Mouse (Mus musculus) cerebellum, adult 18-20 months (tissue): Measurements from ENCODE around the gene P4hb.
"Not testable (repeated sequence)": the region's sequence is repeated elsewhere in the genome, so short reads cannot be mapped to it uniquely, and the experiment has no call there.

Source experiments
- DNase-seq, 2 experiments: peaks; one replicate each; pipeline ENCODE4 v3.0.0; 2021

Gene P4hb

DNA sequence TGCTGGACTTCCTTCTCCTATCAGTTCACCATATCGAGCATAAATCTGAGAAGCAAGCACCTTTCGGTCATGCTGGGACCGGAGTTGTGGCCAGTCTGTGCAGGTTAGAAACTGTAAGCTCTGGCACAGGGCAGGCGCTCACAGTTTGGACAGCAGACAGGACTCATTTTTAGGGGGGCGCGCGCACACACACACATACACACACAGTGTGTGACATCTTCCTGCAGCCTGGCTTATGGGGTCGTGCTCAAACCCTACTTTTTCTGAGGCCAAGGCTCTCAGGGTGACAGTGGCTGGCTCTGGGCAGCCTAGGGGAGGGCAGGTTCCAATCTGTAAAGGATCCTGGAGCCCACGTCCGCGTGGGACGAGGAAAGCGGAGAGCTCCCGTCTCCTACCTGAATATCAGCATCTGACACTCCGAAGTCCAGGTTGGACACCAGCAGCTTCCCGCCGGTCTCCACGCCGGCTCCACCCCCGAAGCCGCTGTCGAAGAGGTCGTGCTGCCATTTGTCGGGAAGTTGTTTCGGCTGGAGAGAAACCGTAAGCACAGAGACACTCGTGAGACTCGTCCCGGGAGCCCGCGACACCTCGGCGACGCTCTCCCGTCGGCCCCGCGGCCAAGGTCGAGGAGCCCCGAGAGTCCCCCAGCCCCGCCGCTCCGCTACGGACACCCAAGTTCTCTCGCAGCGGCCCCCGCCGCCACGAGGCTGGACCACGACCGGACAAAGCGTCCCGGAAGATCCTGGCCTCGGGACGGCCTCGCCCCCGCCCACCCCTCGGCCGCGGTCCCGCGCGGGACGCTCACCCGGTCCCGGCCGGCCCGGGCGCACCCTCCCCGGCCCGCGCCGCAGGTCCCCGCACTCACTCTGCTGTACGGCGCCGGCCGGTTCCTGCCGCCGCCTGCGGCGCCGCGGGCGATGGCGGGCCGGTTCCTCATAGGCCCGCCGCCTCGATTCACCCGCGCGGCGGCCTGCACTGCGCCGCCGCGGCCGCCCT is 24.5 kb upstream of the P4hb start:
- DNase-seq = no peak

DNA sequence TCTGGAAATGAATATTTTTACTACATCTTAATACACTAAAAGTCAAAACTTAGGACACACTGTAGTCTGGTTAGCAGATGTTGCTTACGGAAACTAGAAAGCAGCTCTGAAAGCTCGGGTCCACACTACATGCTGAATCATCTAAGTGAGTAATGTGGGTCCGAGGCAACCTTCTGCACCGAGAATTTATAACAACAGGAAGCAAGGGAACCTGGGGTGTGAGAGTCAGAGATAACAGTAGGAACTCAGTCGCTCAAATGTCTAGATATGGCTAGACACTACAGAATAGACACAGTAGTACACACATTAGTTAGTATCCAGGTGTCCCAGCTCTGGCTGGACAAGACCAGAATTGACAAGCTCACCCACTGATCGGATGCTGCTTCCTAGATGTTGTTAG is 15.5 kb upstream of the P4hb start:
- no peak for DNase-seq

DNA sequence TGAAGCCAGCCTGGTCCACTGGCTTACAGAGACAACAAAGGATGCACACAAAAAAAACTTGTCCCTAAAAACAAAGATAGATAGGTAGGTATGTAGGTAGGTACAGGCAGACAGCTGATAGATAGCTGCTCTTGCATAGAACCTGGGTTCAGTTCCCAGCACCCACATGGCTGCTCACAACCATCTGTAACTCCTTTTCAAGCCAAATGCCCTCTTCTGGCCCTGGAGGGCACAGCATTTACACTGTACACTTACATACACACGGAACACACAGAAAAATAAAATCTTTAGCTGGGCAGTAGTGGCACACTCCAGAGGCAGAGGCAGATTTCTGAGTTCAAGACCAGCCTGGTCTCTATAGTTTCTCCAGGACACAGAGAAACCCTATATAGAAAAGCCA is 10.9 kb upstream of the P4hb start:
- no peak for DNase-seq

DNA sequence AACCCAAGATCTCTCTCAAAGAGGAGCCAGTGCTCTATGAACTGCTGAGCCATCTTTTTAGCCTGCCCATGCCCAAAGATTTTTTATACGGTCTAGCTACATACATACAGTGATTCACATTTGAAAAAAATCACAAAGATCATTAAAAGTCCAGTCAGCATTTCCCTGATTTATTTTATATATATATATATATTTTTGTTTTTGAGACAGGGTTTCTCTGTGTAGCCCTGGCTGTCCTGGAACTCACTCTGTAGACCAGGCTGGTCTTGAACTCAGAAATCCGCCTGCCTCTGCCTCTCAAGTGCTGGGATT is 9.9 kb upstream of the P4hb start:
- not testable (repeated sequence) for DNase-seq

DNA sequence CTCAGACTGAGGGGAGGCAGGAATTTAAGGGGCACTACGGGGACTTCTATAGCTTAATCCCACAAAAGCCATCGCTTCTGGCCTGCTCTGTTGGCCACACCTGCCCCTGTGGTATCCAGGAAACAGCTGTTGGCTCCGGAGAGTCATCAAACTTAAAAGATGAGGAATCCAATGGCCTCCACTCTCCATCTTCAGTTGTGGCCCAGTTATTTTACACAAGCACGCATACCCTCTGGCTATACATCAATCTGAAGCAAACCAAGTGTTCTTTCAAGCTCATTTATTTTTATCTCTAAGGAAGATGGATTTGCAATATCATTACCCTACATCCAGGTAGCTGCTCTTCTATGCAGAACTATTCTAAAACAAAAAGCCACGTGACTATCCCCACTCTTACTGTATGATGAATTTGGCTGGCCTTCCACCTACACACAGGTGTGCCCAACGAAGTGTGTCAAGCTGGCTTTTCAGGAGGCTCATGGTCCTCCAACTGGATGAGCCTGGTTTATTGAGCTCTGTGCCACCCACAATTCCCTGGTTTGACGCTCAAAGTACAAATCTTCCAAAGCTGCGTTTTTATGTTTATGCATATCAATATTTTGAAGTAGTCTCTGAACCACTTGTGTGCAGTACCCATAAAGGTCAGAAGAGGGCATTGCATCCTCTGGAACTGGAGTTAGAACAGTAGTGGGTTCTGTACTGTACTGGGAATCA is 9.4 kb upstream of the P4hb start:
- DNase-seq = peak; percentile 41 to 44

DNA sequence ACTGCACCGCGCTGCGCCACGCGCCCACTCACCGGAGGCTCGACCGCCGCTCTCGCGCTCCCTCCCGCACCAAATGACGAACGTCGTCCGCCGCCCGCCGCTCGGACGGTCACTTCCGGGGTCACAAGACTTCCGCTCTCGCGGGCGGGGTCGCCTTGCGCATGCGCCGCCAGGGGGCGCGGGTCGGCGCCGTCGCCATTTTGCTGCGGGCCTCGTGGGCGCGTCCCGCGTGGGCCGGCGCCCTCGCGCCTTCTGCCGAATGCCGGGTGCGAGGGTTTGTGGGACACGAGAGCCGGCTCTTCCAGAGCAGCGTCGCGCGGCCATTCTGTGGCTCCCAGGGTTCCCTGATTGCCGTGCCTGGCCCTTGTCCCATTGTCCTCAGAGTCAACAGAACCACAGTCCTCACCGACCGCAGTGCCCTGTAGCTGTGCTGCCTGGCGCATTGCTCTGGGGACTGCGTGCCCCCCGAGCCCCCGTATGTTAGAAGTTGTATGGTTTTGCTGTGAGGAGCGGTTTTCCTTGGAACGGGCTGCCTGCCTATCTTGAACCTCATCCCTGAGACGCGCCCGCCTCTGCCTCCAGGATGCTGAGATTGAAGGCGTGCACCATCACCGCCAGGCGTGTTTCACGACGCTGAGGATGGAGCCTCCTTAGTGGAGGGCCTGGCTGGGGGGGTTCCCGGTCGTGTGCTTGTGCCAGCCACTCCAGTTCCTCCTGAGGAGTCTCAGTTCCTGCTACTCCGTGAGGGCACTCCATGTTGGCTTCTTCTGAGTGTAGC is 8.6 kb upstream of the P4hb start, which contains the start of gene Arhgdia:
Gene Arhgdia (minus strand): TSS at position 135 of the 778 bp plus-strand sequence.
- DNase-seq = peak; percentile 83 to 92

DNA sequence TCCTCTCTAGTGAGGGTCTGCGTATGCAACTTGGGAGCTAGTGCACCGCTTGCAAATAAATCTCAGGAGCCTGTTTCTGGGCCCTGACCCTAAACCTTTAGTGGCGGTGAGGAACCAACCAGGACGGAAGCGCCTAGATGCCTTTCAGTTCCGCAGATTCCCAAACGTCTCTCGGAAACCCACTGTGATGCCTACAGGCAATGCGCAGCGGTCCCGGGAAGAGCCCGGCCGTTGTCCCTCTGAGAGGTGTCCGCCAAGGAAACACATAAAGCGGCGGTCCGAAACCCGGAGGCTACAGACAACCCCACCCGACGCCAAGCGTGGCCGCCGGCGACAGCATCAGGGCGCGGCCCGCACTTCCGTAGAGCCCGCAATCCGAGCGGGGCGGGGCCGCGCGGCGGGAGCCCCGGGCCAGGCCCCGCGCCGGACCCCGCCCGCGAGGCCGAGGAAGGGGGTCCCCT is 7.8 kb upstream of the P4hb start:
- peak; percentile 36 to 61 for DNase-seq

DNA sequence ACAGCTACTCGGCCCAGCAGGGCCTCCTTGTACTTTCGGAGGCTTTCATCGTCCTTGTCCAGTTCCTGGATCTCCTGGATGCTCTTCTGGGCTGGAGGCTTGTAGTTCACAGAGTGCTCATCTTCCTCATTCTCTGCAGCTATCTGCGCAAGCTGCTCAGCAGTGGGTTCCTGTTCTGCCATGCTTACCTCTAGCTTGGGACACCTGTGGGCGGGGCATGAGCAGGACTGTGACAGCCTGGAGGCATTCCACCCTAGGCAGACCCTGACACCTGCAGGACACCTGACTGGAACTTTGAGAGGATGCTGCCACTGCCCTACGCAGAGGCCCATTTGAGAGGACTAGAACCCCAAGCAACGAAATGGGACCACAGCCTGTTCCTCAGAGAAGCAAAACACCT is 7.1 kb upstream of the P4hb start:
- DNase-seq = peak in 1 of 2 experiments; percentile 24

DNA sequence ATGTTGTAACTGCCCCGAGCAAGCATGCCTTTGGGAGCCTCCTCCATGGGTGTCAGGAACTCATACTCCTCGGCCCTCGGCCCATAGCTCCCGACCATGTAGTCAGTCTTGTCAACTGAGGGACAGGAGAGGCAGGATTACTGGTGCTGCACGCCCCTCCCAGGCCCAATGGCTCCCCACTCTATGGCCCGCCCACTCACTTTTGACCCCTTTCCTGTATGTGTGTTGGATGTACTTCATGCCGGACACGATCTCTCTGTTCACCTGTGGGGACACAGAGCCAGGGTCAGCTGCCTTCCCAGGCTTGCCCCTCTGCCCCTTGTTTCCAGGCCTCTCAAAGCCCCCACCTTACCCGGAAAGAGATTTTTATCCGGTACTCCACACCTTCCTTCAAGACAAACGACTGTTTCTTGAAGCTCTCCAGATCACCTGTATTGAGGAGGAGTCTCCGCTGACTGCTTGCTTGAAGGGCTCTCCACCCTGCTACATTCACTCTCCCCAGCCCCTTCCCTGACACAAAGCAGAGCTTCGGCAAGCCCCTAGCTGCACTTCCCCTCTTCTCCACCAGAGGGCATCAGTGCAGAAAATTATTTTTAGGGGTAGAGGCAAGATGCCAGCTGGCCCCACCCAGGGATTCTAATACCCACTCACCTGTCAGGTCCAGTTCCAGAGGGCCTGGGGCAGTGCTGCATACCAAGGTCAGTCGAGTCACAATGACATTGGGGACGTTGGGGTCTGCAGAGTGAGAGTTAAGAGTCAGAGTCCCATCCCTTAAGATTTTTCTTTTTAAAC is 6.5 kb upstream of the P4hb start:
- peak; percentile 70 to 79 for DNase-seq

DNA sequence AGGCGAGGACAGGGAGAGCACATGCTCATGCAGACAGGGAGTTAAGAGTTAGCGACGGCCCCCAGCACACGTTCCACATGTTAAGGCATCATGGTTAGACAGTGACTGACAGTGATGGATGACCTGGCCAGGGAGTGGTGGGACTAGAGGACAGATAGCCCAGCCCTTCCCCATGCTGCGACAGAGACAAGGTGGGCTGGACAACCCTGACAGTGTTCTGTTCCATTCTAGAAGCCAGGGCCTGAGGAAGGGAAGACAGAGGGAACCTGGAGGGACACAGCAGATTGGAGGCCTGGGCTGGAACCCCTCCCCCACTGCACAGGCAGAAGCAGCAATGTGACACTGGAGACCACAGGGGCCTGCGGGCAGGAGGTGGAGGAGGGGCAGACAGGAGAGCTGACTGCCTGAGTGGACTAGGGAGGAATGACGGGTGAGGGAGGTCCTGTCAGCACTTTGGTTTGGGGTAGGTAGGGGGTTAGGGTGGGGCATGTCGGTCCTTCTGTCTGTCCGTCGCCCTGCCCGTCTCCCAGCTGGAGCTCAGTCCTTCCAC is 5.7 kb upstream of the P4hb start:
- peak; percentile 19 to 33 for DNase-seq

DNA sequence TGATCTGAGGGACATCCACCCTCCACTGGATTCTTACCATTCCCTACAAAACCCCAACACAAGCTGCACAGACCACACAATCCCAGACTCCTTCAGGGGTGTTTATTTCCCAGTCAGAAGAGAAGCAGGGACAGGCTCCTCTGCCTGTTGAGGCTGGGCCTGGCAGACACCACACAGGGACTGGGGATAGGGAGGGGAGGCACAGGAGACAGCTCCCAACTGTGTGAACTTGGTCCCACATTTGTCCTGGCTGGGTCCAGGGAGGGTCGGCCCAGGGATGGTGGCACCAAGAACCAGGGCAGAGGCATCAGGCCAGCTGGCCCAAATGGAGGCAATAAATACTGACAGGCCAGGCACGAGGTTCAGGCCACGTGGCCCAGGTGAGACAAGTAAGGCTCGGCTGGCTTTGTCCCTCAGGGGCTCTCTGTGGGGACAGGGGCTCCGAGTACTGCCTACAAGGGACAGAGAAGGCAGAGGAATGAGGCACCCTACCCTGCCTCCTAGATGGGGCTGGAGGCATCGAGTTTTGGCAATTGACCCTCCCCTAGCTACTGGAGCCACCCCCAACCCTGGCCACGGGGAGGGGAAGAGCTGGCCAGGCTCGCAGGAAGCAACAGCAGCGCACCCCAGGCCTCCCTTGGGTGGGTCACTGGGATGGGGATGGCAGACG is 5.1 kb upstream of the P4hb start:
- DNase-seq = no peak

DNA sequence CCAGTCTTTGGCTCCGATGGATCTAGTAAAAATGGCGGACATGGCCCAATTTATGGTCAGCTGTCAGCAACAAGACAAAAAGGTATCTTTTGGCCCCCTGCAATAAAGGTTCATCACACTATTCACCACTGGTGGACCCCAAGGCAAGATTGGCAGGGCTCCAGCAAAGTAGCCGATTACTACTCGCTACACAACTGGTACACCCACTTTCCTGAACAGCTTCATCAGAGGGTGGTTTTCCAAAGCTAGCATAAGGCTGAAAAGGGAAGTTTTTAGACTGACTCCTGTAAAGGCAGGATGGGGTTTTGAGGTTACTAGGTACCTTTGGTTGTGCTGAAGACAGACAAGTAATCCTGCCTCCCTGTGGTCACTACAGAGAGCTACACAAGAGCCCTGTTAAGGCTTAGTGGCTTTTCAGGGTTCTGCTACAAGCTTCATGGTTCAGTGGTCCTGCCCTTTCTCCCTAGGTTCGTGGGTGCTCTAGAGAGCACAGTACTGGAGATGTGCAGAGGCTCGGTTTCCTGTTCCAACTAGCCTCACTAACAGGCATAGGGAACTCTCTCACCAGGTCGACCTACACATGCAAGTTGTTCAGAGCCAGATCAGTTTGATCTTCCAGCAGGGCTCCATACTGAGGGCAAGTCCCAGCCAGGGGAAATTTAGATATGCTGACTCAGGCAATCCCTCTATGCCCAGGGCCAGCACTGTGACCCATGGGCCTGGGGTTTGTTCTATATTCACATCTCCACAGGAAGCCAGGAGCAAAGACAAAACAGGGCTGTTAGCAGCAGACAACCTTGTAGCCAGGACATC is 4.4 kb upstream of the P4hb start:
- peak in 1 of 2 experiments; percentile 39 for DNase-seq

DNA sequence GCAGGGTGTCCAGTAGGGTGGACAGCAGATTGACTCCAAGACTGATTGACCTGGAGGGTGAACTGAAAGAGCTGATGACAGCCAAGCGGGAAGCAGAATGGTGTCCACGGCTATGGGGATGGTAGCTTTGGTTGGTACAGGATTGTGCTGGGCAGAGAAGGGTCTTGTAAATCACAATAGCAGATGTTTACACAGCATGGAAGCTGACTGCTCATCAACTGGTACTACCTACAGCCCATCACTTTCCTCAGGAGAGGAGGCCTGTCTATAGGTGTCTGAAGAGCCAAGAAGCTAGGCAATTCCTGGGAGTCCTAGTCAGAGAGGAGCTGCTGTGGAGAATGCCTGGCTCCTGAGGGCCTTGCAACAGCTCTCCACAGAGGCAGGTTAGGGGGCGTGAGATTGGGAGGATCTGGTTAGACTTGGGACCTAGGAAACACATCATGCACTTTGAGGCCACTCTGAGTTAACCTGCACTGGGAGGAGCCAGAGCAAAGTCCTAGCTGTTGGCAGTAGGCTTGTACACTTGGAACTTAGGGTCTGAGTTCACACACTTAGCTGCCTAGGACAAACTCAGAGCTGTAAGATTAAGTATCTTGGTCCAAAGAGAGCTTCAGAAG is 3.4 kb upstream of the P4hb start:
- no peak for DNase-seq

DNA sequence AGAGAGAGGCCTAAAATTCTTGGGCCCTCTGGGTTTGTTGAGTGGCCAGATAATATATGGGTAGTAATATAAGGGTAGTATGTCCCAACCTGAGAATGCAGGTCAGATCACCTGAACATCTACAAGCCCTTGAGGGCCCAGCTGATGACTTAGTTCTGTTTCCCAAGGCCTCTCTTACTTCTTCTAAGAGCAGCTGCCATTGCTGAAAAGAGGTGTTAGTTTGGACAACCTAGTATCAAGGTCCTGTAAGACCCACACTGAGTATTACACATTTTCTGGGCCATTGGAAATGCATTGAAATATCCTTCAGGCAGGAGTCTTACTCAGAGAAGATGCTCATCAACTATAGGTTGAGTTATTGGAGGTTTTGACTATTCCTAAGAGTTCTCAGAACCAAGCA is 2.9 kb upstream of the P4hb start:
- DNase-seq = no peak

DNA sequence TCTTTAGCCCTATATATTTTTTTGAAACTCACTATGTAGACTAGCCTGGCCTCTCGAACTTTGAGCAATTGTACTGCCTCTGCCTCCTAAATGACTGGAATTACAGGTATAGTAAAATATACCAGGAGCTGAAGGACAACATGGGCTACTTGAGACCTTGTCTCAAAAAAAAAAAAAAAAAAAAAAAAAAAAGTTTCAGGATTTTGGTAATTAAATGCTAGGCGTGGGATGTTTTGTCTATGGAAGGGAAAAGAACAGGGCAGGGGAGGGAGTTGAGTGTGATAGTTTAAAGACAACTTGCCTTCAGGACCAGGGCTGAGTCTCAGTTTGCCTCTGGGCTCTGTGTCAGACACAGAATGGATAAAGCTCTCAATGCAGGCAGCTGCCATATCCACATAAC is 2.0 kb upstream of the P4hb start:
- no peak for DNase-seq

DNA sequence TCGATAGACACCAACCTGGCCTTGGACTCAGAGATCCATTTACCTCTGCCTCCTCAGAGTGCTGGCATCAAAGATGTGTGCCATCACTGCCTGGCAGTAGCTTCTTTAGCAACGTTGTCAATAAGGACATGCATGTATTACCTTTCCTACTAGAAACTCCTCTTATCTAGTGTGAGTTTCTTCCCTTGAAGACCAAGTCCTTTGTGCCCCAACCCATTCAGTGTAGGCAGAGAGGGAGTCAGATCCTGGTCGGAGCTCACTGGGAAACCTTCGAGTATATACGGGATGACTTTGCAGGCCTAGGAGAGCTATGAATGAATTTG is 1.2 kb upstream of the P4hb start:
- DNase-seq = no peak

DNA sequence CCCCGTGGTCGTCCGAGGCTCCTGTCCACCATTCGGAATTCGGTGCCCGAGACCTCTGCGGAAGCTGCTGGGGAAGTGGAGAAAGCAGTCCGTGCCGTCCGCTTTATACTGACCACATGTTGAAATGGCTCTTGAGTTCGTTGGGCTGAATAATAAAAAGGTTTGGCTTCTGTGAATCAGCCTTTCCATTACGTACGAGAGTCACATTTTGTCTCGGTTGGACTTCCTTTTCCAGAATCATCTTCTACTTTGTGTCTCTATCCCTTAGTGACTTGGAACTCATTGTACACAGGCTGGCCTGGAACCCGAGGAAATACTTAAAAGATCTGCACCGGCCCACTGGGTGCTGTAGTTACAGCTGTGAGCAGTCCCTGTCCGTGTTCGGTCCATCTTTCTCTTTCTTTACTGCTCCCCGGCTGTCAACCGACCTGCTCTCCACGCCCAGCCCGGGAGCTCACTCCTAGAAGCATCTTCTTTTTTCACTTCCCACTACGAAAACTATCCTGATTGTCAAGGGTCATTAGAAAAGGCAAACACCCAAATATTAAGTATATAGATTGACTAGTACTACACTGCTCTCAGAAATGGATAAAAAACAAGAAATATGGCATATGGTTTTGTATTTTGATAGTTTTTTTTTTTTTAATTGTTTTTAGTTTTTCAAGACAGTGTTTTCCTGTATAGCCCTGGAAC is 678 bp upstream of the P4hb start:
- DNase-seq = no peak

DNA sequence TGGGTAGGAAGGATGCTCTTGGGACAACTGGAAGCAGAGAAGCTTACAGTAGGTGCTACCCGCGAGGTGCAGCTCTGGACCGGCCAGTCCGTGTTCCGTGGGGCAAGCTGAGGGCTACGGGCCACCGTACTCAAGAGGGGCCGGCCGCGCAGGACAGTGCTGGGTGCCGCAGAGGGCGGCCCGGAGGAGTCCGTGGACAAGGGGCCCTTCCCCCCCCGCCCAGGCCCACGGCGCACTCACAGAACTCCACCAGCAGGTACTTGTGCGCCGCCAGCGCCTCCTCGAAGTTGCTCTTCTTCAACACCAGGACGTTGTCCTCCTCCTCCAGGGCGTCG is 669 bp downstream of the P4hb start:
- no peak for DNase-seq

DNA sequence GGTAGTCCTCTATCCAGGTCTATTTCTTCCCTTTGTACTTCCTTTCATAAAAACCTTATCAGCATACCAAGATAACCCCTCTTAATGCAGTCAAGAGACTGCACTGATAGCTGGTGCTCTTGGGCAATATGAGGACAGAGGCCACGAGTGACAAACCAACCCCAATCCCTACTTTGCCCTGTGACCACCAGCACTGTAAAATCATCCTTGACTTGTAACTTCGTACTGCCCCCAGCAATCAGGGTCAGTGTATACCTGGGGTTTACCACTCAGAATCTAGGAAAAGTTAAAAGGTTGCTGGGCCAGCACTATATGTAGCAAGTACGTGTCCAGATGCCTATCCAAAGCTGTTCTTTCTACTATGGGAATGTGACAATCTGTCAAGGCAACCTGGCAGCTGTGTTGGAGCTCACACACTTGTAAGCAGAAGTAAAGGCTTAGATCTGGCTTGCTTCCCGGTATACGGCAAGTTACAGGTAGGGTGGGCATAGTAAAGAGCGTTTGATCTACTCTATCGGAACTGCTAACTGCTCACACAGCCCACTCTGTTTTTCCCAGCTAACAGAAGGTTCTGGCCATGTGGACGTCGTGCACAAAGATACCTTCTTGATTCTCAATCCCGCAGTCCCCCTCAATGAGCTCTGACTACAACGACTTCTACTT is 1.2 kb downstream of the P4hb start:
- peak in 1 of 2 experiments; percentile 18 for DNase-seq
